Comparison of ENCODE assay signal across 31 mouse cellular contexts in genomic region chr9:31195573-31195972, GRCm38 (mm10).
"Had no signal": no experiment of that assay in that cellular context is flagged by ENCODE, and none has a peak within 500 bp of the region (broad histone marks: within the 10 kb centered on the region; RNA-seq: fewer than 3 reads in every experiment).

No protein-coding gene starts in this region.

- ATAC-seq: liver, embryonic 12.5 days; liver, postnatal 0 days; lung, postnatal 0 days; midbrain, embryonic 13.5 days; midbrain, embryonic 15.5 days; midbrain, embryonic 16.5 days had no signal

- H3K9ac ChIP-seq: limb, embryonic 12.5 days; limb, embryonic 13.5 days; limb, embryonic 15.5 days; liver, embryonic 12.5 days; liver, embryonic 13.5 days; liver, embryonic 14.5 days; liver, embryonic 15.5 days; liver, postnatal 0 days; lung, embryonic 14.5 days; lung, embryonic 15.5 days; midbrain, embryonic 12.5 days; midbrain, embryonic 13.5 days; midbrain, embryonic 15.5 days had no signal

- DNase-seq: left cerebral cortex, postnatal 4 days; liver; liver, embryonic 13.5 days; liver, postnatal 0 days; lung, adult 18-20 months; lung, adult 2 months; lung, postnatal 10 days; lung, postnatal 14 days; lung, postnatal 36 days; lung, postnatal 4 days; midbrain, embryonic 14.5 days had no signal

- H3K27ac ChIP-seq: limb, embryonic 10.5 days; limb, embryonic 12.5 days; limb, embryonic 13.5 days; limb, embryonic 15.5 days; liver, embryonic 12.5 days; liver, embryonic 13.5 days; liver, embryonic 14.5 days; liver, embryonic 15.5 days; lung, embryonic 15.5 days; macrophage; midbrain, embryonic 10.5 days; midbrain, embryonic 12.5 days; midbrain, embryonic 13.5 days; midbrain, embryonic 15.5 days had no signal

- H3K36me3 ChIP-seq: midbrain, embryonic 13.5 days; midbrain, embryonic 15.5 days had no signal

- H3K27me3 ChIP-seq: limb, embryonic 12.5 days; limb, embryonic 13.5 days; limb, embryonic 15.5 days; liver, embryonic 12.5 days; liver, embryonic 13.5 days; liver, embryonic 15.5 days; lung, embryonic 15.5 days; megakaryocyte, embryonic 14.5 days; midbrain, embryonic 12.5 days; midbrain, embryonic 13.5 days; midbrain, embryonic 15.5 days had no signal

- H3K4me3 ChIP-seq: limb, embryonic 10.5 days; limb, embryonic 12.5 days; limb, embryonic 13.5 days; limb, embryonic 15.5 days; liver, embryonic 12.5 days; liver, embryonic 13.5 days; liver, embryonic 15.5 days; lung, embryonic 15.5 days; megakaryocyte, embryonic 14.5 days; midbrain, embryonic 10.5 days; midbrain, embryonic 12.5 days; midbrain, embryonic 13.5 days; midbrain, embryonic 15.5 days; myocyte had no signal

- H3K4me1 ChIP-seq: limb, embryonic 15.5 days; megakaryocyte, embryonic 14.5 days; midbrain, embryonic 13.5 days; midbrain, embryonic 15.5 days had no signal

- H3K4me2 ChIP-seq: limb, embryonic 12.5 days; limb, embryonic 13.5 days; limb, embryonic 15.5 days; liver, embryonic 11.5 days; liver, embryonic 12.5 days; liver, embryonic 13.5 days; liver, embryonic 15.5 days; lung, embryonic 14.5 days; lung, embryonic 15.5 days; midbrain, embryonic 11.5 days; midbrain, embryonic 12.5 days; midbrain, embryonic 13.5 days; midbrain, embryonic 15.5 days had no signal

- H3K9me3 ChIP-seq: limb, embryonic 10.5 days; limb, embryonic 12.5 days; limb, embryonic 13.5 days; limb, embryonic 15.5 days; liver, embryonic 13.5 days; liver, embryonic 15.5 days; lung, embryonic 15.5 days; midbrain, embryonic 10.5 days; midbrain, embryonic 12.5 days; midbrain, embryonic 13.5 days; midbrain, embryonic 15.5 days had no signal
